Mouse (Mus musculus) forebrain, embryonic 14.5 days (tissue): ENCODE results near the gene Gm10309. TPM values are rescaled to one million over a fixed set of nuclear protein-coding genes. Genes with fewer than 3 reads are reported as not detected.

ENCODE experiments used
- ATAC-seq: fragments of 200-750 bp; cut with Nextera tagmentation; 2 replicates; pipeline ENCODE4 v1.8.0; 2017; ENCODE audit warnings: mild to moderate bottlenecking, moderate library complexity
- DNase-seq: peaks from one replicate; pipeline ENCODE4 v3.0.0-alpha.2; 2015; ENCODE audit warnings: low spot score
- H3K27ac ChIP-seq: fragments of 300-500 bp; sonication (generic); 2 replicates; pipeline ENCODE4 v1.5.1; 2014; ENCODE audit warnings: low read depth, mild to moderate bottlenecking, control low read depth, low read length, moderate library complexity
- H3K27me3 ChIP-seq: fragments of 300-500 bp; sonication (generic); replicated peaks from 2 replicates; pipeline ENCODE4 v1.6.1; 2014; ENCODE audit warnings: low read length, control low read depth, mixed read lengths; ENCODE audit not compliant: control insufficient read depth, insufficient read depth
- H3K36me3 ChIP-seq: fragments of 300-500 bp; sonication (generic); 2 replicates; pipeline ENCODE4 v1.6.1; 2014; ENCODE audit warnings: low read length, control low read depth; ENCODE audit not compliant: control insufficient read depth, insufficient read depth
- H3K4me1 ChIP-seq: fragments of 300-500 bp; sonication (generic); 2 replicates; pipeline ENCODE4 v1.6.1; 2014; ENCODE audit warnings: antibody characterized with exemption, low read length, control low read depth; ENCODE audit not compliant: control insufficient read depth, insufficient read depth
- H3K4me2 ChIP-seq: fragments of 300-500 bp; sonication (generic); 2 replicates; pipeline ENCODE4 v1.6.1; 2014; ENCODE audit warnings: mild to moderate bottlenecking, control low read depth, low read length
- H3K4me3 ChIP-seq: fragments of 300-500 bp; sonication (generic); 2 replicates; pipeline ENCODE4 v1.5.1; 2014; ENCODE audit warnings: low read depth, low read length, control low read depth
- H3K9ac ChIP-seq: fragments of 300-500 bp; sonication (generic); 2 replicates; pipeline ENCODE4 v1.6.1; 2014; ENCODE audit warnings: mild to moderate bottlenecking, low read length, control low read depth, moderate library complexity
- H3K9me3 ChIP-seq: fragments of 300-500 bp; sonication (generic); replicated peaks from 2 replicates; pipeline ENCODE4 v1.6.1; 2016; ENCODE audit warnings: low read length, control low read depth, mixed read lengths; ENCODE audit not compliant: control insufficient read depth
- WGBS: fragments of 180-500 bp; shearing (Covaris S2); extraction: QIAGEN DNeasy Blood & Tissue Kit; methylation state at CpG from one replicate; pipeline ENCODE4 v1.1.7; 2014; 5-methylcytosine and 5-hydroxymethylcytosine counted together
- polyA plus RNA-seq: library from polyadenylated mRNA; unstranded; fragments of >200 nt; fragmentation: Nextera tagmentation; extraction: Ambion mirVana; gene quantifications from 2 replicates; pipeline ENCODE4 v1.2.1, GENCODE M21; 2014

The Gm10309 gene
- polyA plus RNA-seq, 1 experiment from 2014 or later = not detected

- DNase-seq (no peak), ATAC-seq (no peak)
- no peak overlapping the region for H3K4me2 ChIP-seq
- H3K27me3 ChIP-seq = no peaks in the 10 kb centered on the region
- no peak overlapping the region for H3K4me3 ChIP-seq
- H3K36me3 ChIP-seq = no peaks in the 10 kb centered on the region
- no peaks in the 10 kb centered on the region for H3K9me3 ChIP-seq
- no peak overlapping the region for H3K9ac ChIP-seq
- H3K27ac ChIP-seq = no peak overlapping the region
- WGBS = 94% methylated on average over 9 of the region's 9 CpGs
- H3K4me1 ChIP-seq = no peaks in the 10 kb centered on the region
Observed at GRCm38 (mm10) chr17:86503208-86503897, 1.7 kb downstream of the Gm10309 start.

- no peak overlapping the region for H3K4me2 ChIP-seq
- DNase-seq (no peak), ATAC-seq (no peak)
- no peaks in the 10 kb centered on the region for H3K4me1 ChIP-seq
- H3K27ac ChIP-seq = no peak overlapping the region
- no peaks in the 10 kb centered on the region for H3K9me3 ChIP-seq
- no peaks in the 10 kb centered on the region for H3K36me3 ChIP-seq
- WGBS = 93% methylated on average over 4 of the region's 4 CpGs
- no peak overlapping the region for H3K9ac ChIP-seq
- no peaks in the 10 kb centered on the region for H3K27me3 ChIP-seq
- no peak overlapping the region for H3K4me3 ChIP-seq
Observed at GRCm38 (mm10) chr17:86501393-86501792, 3.6 kb downstream of the Gm10309 start.

GRCm38 (mm10) chr17:86499359-86500045 is 5.5 kb downstream of the Gm10309 start:
- no peak overlapping the region for H3K27ac ChIP-seq
- H3K27me3 ChIP-seq = no peaks in the 10 kb centered on the region
- H3K9me3 ChIP-seq = no peaks in the 10 kb centered on the region
- no peak overlapping the region for H3K9ac ChIP-seq
- H3K36me3 ChIP-seq = no peaks in the 10 kb centered on the region
- no peak overlapping the region for H3K4me2 ChIP-seq
- no peak for ATAC-seq
- H3K4me3 ChIP-seq = no peak overlapping the region
- WGBS = 80% methylated on average over 14 of the region's 15 CpGs
- no peaks in the 10 kb centered on the region for H3K4me1 ChIP-seq
- no peak for DNase-seq

- no peak for DNase-seq
- H3K9me3 ChIP-seq = no peaks in the 10 kb centered on the region
- 85% methylated on average over 4 of the region's 4 CpGs for WGBS
Observed at GRCm38 (mm10) chr17:86497302-86497701, 7.7 kb downstream of the Gm10309 start.

GRCm38 (mm10) chr17:86496123-86496771 is 8.8 kb downstream of the Gm10309 start:
- DNase-seq (peak; percentile 62), ATAC-seq (peak; percentile 32; the same call in 1 of the 2 replicates)
- H3K4me3 ChIP-seq = no peak overlapping the region
- no peaks in the 10 kb centered on the region for H3K9me3 ChIP-seq
- no peaks in the 10 kb centered on the region for H3K27me3 ChIP-seq
- H3K4me2 ChIP-seq = no peak overlapping the region
- H3K27ac ChIP-seq = no peak overlapping the region
- 0 out of 2 replicates have a peak, but pooled peaks cover 3% of the 10 kb centered on the region for H3K36me3 ChIP-seq
- H3K9ac ChIP-seq = no peak overlapping the region
- 89% methylated on average over 9 of the region's 9 CpGs for WGBS
- no peaks in the 10 kb centered on the region for H3K4me1 ChIP-seq

More at GRCm38 (mm10) chr17:86497302-86497701, 7.7 kb downstream of the Gm10309 start:
- no peak overlapping the region for H3K4me3 ChIP-seq
- ATAC-seq = no peak
- H3K27me3 ChIP-seq = no peaks in the 10 kb centered on the region
- 0 out of 2 replicates have a peak, but pooled peaks cover under 1% of the 10 kb centered on the region for H3K36me3 ChIP-seq
- no peak overlapping the region for H3K27ac ChIP-seq
- no peak overlapping the region for H3K9ac ChIP-seq
- H3K4me2 ChIP-seq = no peak overlapping the region
- no peaks in the 10 kb centered on the region for H3K4me1 ChIP-seq

- DNase-seq = no peak
- H3K27me3 ChIP-seq = no peaks in the 10 kb centered on the region
- no peaks in the 10 kb centered on the region for H3K4me1 ChIP-seq
- ATAC-seq = no peak
- no peak overlapping the region for H3K9ac ChIP-seq
- 0 out of 2 replicates have a peak, but pooled peaks cover 3% of the 10 kb centered on the region for H3K36me3 ChIP-seq
- H3K4me2 ChIP-seq = no peak overlapping the region
- H3K27ac ChIP-seq = no peak overlapping the region
- 81% methylated on average over 6 of the region's 6 CpGs for WGBS
- no peak overlapping the region for H3K4me3 ChIP-seq
- H3K9me3 ChIP-seq = no peaks in the 10 kb centered on the region
Observed at GRCm38 (mm10) chr17:86494895-86495294, 10.1 kb downstream of the Gm10309 start.

GRCm38 (mm10) chr17:86494494-86494893 is 10.5 kb downstream of the Gm10309 start:
- Histone ChIP-seq H3K27ac (no peak overlapping the region), H3K9me3 (no peaks in the 10 kb centered on the region), H3K36me3 (0 out of 2 replicates have a peak, but pooled peaks cover 3% of the 10 kb centered on the region), H3K4me3 (no peak overlapping the region), H3K4me1 (no peaks in the 10 kb centered on the region), H3K9ac (no peak overlapping the region), H3K27me3 (no peaks in the 10 kb centered on the region), H3K4me2 (no peak overlapping the region)
- no peak for DNase-seq
- ATAC-seq = no peak
- WGBS = 91% methylated on average over 6 of the region's 6 CpGs

- 0 out of 2 replicates have a peak, but pooled peaks cover 3% of the 10 kb centered on the region for H3K36me3 ChIP-seq
- H3K9me3 ChIP-seq = no peaks in the 10 kb centered on the region
- H3K4me2 ChIP-seq = no peak overlapping the region
- no peak for ATAC-seq
- 87% methylated on average over 8 of the region's 8 CpGs for WGBS
- no peak for DNase-seq
- no peaks in the 10 kb centered on the region for H3K4me1 ChIP-seq
- H3K27ac ChIP-seq = no peak overlapping the region
- no peak overlapping the region for H3K9ac ChIP-seq
- H3K27me3 ChIP-seq = no peaks in the 10 kb centered on the region
- no peak overlapping the region for H3K4me3 ChIP-seq
Observed at GRCm38 (mm10) chr17:86493891-86494420, 11.1 kb downstream of the Gm10309 start.
